Mouse (Mus musculus) midbrain, postnatal 0 days (tissue): ENCODE measurements around the gene Rabepk. TPM values are rescaled to one million over a fixed set of nuclear protein-coding genes. Genes with fewer than 3 reads are reported as not detected.
A peak's percentile ranks its signal among the peaks of the same experiment; 100 is the strongest.
"Not testable (repeated sequence)": the region's sequence is repeated elsewhere in the genome, so short reads cannot be mapped to it uniquely, and the experiment has no call there.

Experiments
- ATAC-seq: fragments of 200-750 bp; cut with Nextera tagmentation; 2 replicates; pipeline ENCODE4 v1.8.0; 2017; ENCODE audit warnings: moderate number of reproducible peaks, mild to moderate bottlenecking, moderate TSS enrichment, moderate library complexity; ENCODE audit not compliant: low FRiP score
- DNase-seq: peaks from one replicate; pipeline ENCODE4 v3.0.0-alpha.2; 2015; ENCODE audit warnings: low spot score
- H3K27ac ChIP-seq: fragments of 300-500 bp; sonication (generic); 2 replicates; pipeline ENCODE4 v1.5.1; 2014; ENCODE audit warnings: low read depth, mild to moderate bottlenecking, low read length, mixed read lengths
- H3K27me3 ChIP-seq: fragments of 300-500 bp; sonication (generic); 2 replicates; pipeline ENCODE4 v1.6.1; 2014; ENCODE audit warnings: low read length, control low read depth, mixed read lengths; ENCODE audit not compliant: insufficient read depth
- H3K36me3 ChIP-seq: fragments of 300-500 bp; sonication (generic); 2 replicates; pipeline ENCODE4 v1.6.1; 2014; ENCODE audit warnings: low read length, control low read depth, mixed read lengths; ENCODE audit not compliant: insufficient read depth
- H3K4me1 ChIP-seq: fragments of 300-500 bp; sonication (generic); 2 replicates; pipeline ENCODE4 v1.6.1; 2014; ENCODE audit warnings: mild to moderate bottlenecking, control low read depth, antibody characterized with exemption, low read length, mixed read lengths; ENCODE audit not compliant: insufficient read depth
- H3K4me2 ChIP-seq: fragments of 300-500 bp; sonication (generic); 2 replicates; pipeline ENCODE4 v1.6.1; 2014; ENCODE audit warnings: low read depth, mild to moderate bottlenecking, low read length, mixed read lengths; ENCODE audit not compliant: poor library complexity, severe bottlenecking
- H3K4me3 ChIP-seq: fragments of 300-500 bp; sonication (generic); 2 replicates; pipeline ENCODE4 v1.5.1; 2014; ENCODE audit warnings: low read depth, mild to moderate bottlenecking, low read length, moderate library complexity
- H3K9ac ChIP-seq: fragments of 300-500 bp; sonication (generic); replicated peaks from 2 replicates; pipeline ENCODE4 v1.6.1; 2014; ENCODE audit warnings: mild to moderate bottlenecking, low read length, moderate library complexity, mixed read lengths; ENCODE audit not compliant: poor library complexity, severe bottlenecking
- H3K9me3 ChIP-seq: fragments of 300-500 bp; sonication (generic); 2 replicates; pipeline ENCODE4 v1.6.1; 2016; ENCODE audit warnings: low read length, control low read depth
- CTCF ChIP-seq: IDR thresholded peaks from 2 replicates; pipeline ENCODE4 v1.5.1; 2016; ENCODE audit warnings: antibody characterized with exemption, mild to moderate bottlenecking
- WGBS: fragments of 180-500 bp; shearing (Covaris S2); extraction: QIAGEN DNeasy Blood & Tissue Kit; methylation state at CpG from one replicate; pipeline ENCODE4 v1.1.7; 2014; 5-methylcytosine and 5-hydroxymethylcytosine counted together
- polyA plus RNA-seq: library from polyadenylated mRNA; unstranded; fragments of >200 nt; fragmentation: Nextera tagmentation; extraction: Ambion mirVana; gene quantifications from 2 replicates; pipeline ENCODE4 v1.2.1, GENCODE M21; 2015
- total RNA-seq: library from RNA; depleted of rRNA; stranded (reverse); fragments of >200 nt; gene quantifications from 2 replicates; pipeline ENCODE4 v1.2.3, GENCODE M21; 2014

Gene Rabepk
- total and polyA plus RNA-seq, 2 experiments from 2014 or later = 19.2 to 23.2 TPM

GRCm38 (mm10) chr2:34833624-34834023 is 33.9 kb upstream of the Rabepk start:
- no peak overlapping the region for H3K4me2 ChIP-seq
- H3K4me1 ChIP-seq = no peaks in the 10 kb centered on the region
- H3K27me3 ChIP-seq = no peaks in the 10 kb centered on the region
- H3K4me3 ChIP-seq = no peak overlapping the region
- ATAC-seq (no peak), DNase-seq (no peak)
- no peaks in the 10 kb centered on the region; the same call in 1 of the 2 replicates for H3K9me3 ChIP-seq
- no peak overlapping the region for H3K9ac ChIP-seq
- no peak overlapping the region for H3K27ac ChIP-seq
- no peaks in the 10 kb centered on the region for H3K36me3 ChIP-seq
- TF ChIP-seq CTCF = no peak
- 92% methylated on average over 17 of the region's 17 CpGs for WGBS

- not testable (repeated sequence) for H3K4me3 ChIP-seq, H3K36me3 ChIP-seq, H3K4me1 ChIP-seq, H3K27me3 ChIP-seq, H3K4me2 ChIP-seq, H3K27ac ChIP-seq, H3K9ac ChIP-seq, ATAC-seq, H3K9me3 ChIP-seq, DNase-seq
- 70% methylated on average over 11 of the region's 11 CpGs for WGBS
Measured at GRCm38 (mm10) chr2:34832766-34833457, 33.2 kb upstream of the Rabepk start, which contains the start of gene Gm34653. TSS of gene Gm34653 (plus strand) at chr2:34833007.

DNA sequence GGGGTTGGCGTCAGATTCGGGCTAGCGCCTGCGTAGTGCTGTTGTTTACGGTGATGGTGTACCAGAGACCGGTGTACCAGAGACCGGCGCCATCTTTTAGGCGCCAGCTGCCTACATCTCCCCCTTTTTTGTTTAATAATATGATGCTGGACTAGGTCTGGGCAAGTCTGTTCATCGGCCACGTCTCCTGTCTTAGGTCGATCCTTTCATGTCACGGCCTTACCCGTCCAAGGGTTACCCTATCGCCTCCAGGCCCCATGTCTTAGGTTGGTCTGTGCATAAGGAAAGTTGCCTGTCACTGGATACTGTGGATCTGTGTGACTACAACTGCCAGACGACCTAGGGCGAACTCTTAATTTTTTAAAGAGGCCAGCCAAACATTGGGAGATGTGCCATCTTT is 30.4 kb upstream of the Rabepk start:
- H3K4me2 ChIP-seq, H3K4me3 ChIP-seq, H3K27ac ChIP-seq, ATAC-seq, H3K27me3 ChIP-seq, DNase-seq, H3K9me3 ChIP-seq, H3K4me1 ChIP-seq, H3K9ac ChIP-seq, H3K36me3 ChIP-seq: not testable (repeated sequence)
- 93% methylated on average over 17 of the region's 17 CpGs for WGBS

DNA sequence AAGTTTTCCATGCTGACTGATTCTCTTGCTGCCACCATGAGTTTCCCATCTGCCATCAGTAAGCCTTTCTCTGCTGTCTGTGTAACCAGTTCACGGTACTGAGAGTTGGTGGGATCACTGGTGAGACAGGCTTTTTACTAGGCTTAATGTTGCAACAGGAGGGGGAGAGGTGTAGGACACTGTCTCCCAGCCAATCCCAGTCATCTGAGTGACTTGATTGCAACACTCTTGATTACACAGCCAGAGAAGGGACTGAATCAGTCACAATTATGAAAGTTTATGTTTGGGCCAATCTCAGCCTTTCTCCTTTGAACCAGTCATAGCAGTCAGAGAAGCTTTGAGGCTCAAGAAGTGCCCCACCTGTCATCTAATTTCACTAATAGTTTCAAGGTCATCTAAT is 28.3 kb upstream of the Rabepk start:
- no peak for DNase-seq
- H3K4me3 ChIP-seq = no peak overlapping the region
- no peak for TF ChIP-seq CTCF
- 96% methylated on average over 1 of the region's 1 CpGs for WGBS
- no peaks in the 10 kb centered on the region for H3K27me3 ChIP-seq
- H3K4me2 ChIP-seq = no peak overlapping the region
- H3K4me1 ChIP-seq = 0 out of 2 replicates have a peak, but pooled peaks cover 8% of the 10 kb centered on the region
- H3K27ac ChIP-seq = no peak overlapping the region
- no peaks in the 10 kb centered on the region; the same call in 1 of the 2 replicates for H3K9me3 ChIP-seq
- no peaks in the 10 kb centered on the region for H3K36me3 ChIP-seq
- H3K9ac ChIP-seq = no peak overlapping the region
- no peak for ATAC-seq

DNA sequence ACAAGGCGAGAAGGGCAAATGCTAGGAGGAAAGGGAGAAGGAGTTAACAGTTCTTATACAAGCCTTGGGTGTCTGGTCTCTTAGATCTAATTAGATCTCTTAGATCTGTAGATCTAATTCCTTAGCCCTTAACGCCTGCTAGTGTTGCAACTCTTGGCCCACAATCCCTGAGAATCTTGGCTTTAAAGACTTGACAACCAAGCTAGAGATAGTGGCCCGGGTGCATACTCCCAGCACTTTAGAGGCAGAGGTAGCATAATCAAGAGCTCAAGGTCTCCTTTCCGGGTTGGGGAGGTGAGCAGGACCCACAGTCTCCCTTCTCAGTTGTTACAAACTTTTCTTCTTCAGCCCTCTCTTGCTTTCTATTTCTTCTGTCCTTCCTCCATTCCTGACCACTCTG is 27.9 kb upstream of the Rabepk start:
- WGBS = 90% methylated on average over 4 of the region's 4 CpGs
- H3K36me3 ChIP-seq = peaks cover 2% of the 10 kb centered on the region; the same call in 1 of the 2 replicates

GRCm38 (mm10) chr2:34826460-34827231 is 26.9 kb upstream of the Rabepk start:
- no peaks in the 10 kb centered on the region for H3K27me3 ChIP-seq
- WGBS = 33% methylated on average over 19 of the region's 21 CpGs
- H3K4me3 ChIP-seq = peak overlapping the region; percentile 99
- H3K4me2 ChIP-seq = peak overlapping the region; percentile 81
- peak overlapping the region; percentile 97 for H3K9ac ChIP-seq
- H3K27ac ChIP-seq = peak overlapping the region; percentile 87
- H3K4me1 ChIP-seq = 0 out of 2 replicates have a peak, but pooled peaks cover 8% of the 10 kb centered on the region
- H3K36me3 ChIP-seq = peaks cover 5% of the 10 kb centered on the region; the same call in 1 of the 2 replicates
- ATAC-seq (peak; percentile 33; the same call in 1 of the 2 replicates), DNase-seq (peak; percentile 1)
- H3K9me3 ChIP-seq = no peaks in the 10 kb centered on the region; the same call in 1 of the 2 replicates
- no peak for TF ChIP-seq CTCF

More for the DNA sequence above, 27.9 kb upstream of the Rabepk start:
- Histone ChIP-seq H3K4me3 (no peak overlapping the region), H3K27me3 (no peaks in the 10 kb centered on the region), H3K9me3 (no peaks in the 10 kb centered on the region; the same call in 1 of the 2 replicates), H3K4me2 (no peak overlapping the region), H3K27ac (no peak overlapping the region), H3K9ac (no peak overlapping the region), H3K4me1 (0 out of 2 replicates have a peak, but pooled peaks cover 8% of the 10 kb centered on the region)
- no peak for TF ChIP-seq CTCF
- DNase-seq (no peak), ATAC-seq (no peak)
